Mouse (Mus musculus) limb, embryonic 15.5 days (tissue): ENCODE results near the gene Pnpla3. TPM values are rescaled to one million over a fixed set of nuclear protein-coding genes. Genes with fewer than 3 reads are reported as not detected.
"Not testable (repeated sequence)": the region's sequence is repeated elsewhere in the genome, so short reads cannot be mapped to it uniquely, and the experiment has no call there.

ENCODE experiments used
- ATAC-seq: fragments of 200-750 bp; cut with Nextera tagmentation; 2 replicates; pipeline ENCODE4 v1.8.0; 2017; ENCODE audit warnings: low read depth, moderate TSS enrichment; ENCODE audit not compliant: insufficient number of reproducible peaks, low FRiP score, low TSS enrichment
- H3K27ac ChIP-seq: fragments of 300-500 bp; sonication (generic); 2 replicates; pipeline ENCODE4 v1.5.1; 2015; ENCODE audit warnings: moderate library complexity, mild to moderate bottlenecking, inconsistent platforms
- H3K27me3 ChIP-seq: fragments of 300-500 bp; sonication (generic); 2 replicates; pipeline ENCODE4 v1.6.1; 2015; ENCODE audit warnings: inconsistent platforms
- H3K36me3 ChIP-seq: fragments of 300-500 bp; sonication (generic); 2 replicates; pipeline ENCODE4 v1.6.1; 2015; ENCODE audit warnings: inconsistent platforms
- H3K4me1 ChIP-seq: fragments of 300-500 bp; sonication (generic); 2 replicates; pipeline ENCODE4 v1.6.1; 2015; ENCODE audit warnings: inconsistent platforms
- H3K4me2 ChIP-seq: fragments of 300-500 bp; sonication (generic); 2 replicates; pipeline ENCODE4 v1.6.1; 2015; ENCODE audit warnings: mild to moderate bottlenecking, inconsistent platforms
- H3K4me3 ChIP-seq: fragments of 300-500 bp; sonication (generic); 2 replicates; pipeline ENCODE4 v1.5.1; 2015; ENCODE audit warnings: mild to moderate bottlenecking, inconsistent platforms
- H3K9ac ChIP-seq: fragments of 300-500 bp; sonication (generic); 2 replicates; pipeline ENCODE4 v1.6.1; 2015; ENCODE audit warnings: inconsistent platforms
- H3K9me3 ChIP-seq: fragments of 300-500 bp; sonication (generic); 2 replicates; pipeline ENCODE4 v1.6.1; 2016; ENCODE audit warnings: inconsistent platforms
- WGBS: fragments of 180-500 bp; shearing (Covaris S2); methylation state at CpG from one replicate; pipeline ENCODE4 v1.1.7; 2015; 5-methylcytosine and 5-hydroxymethylcytosine counted together
- polyA plus RNA-seq: library from polyadenylated mRNA; unstranded; fragments of >200 nt; fragmentation: Nextera tagmentation; extraction: Ambion mirVana; gene quantifications from 2 replicates; pipeline ENCODE4 v1.2.1, GENCODE M21; 2015

Pnpla3 gene
- polyA plus RNA-seq, 1 experiment from 2014 or later: 1.5 TPM

DNA sequence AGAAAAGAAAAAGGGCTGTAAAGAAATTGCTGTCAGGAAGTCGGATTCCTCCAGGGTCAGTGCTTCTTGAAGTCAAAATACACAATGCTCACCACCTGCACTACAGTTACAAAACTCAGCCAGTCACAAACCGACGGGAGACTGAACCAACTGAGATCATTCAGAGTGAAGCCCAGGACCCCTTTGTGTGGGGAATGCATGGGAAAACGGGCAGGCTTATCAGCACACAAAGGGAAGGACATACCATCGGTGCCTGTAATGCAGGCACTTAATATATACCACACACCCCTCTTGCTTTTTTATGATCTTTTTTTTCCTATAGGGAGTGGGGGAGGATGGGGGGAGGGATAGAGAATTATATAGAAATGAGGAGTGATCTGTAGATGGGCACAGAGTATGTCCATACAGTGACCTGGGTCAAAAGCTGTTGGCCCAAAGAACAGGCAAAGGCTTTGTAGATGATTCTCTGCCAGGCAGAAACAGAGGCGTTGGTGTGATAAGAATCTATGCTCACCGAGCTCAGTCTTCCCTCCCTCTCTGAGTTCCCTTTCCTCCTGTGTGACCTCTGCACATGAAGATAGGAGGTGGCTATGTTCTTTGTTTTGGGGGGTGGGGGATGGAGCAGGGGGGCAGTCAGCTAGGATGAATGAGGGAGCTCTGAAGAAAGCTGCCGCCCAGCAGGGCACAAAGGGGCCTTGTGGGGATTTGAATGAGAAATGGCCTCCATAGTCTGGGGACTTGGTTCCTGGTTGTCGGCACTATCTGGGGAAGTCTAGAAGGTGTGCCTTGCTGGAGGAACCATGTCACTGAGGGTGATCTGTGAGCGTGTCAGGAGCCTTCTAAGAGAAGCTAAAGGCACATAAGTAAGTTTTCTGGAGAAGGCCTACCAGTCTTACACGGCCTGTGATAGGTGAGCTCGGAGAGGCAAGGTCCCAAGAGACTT is 30.9 kb upstream of the Pnpla3 start:
- H3K9ac ChIP-seq: no peak overlapping the region
- no peaks in the 10 kb centered on the region for H3K4me1 ChIP-seq

DNA sequence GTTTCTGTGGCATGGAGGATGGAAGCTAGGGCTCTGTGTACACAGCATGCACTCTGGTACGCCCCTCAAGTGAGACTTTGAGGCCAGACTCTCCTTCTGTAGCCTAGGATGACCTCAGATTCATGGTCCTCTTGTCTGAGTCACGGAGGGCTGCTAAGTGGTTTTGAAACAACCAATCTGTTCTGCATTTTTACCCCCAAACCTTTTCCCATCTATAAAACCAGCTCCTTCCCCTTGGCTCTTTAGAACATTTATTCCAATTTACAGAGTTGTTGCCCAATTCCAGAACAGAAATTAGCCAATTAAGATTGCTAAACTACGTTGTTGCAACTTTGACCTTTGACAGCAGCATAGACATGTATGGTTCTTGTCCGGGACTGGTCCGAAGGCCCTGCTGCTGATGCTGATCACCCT is 28.0 kb upstream of the Pnpla3 start:
- WGBS: 64% methylated on average over 5 of the region's 5 CpGs
- Histone ChIP-seq H3K27ac (no peak overlapping the region), H3K4me2 (no peak overlapping the region), H3K4me3 (no peak overlapping the region), H3K27me3 (no peaks in the 10 kb centered on the region), H3K9me3 (no peaks in the 10 kb centered on the region; the same call in 1 of the 2 replicates), H3K4me1 (no peaks in the 10 kb centered on the region), H3K9ac (no peak overlapping the region), H3K36me3 (no peaks in the 10 kb centered on the region)
- no peak for ATAC-seq

More for the DNA sequence above, 30.9 kb upstream of the Pnpla3 start:
- H3K4me2 ChIP-seq: no peak overlapping the region
- H3K36me3 ChIP-seq: no peaks in the 10 kb centered on the region
- no peaks in the 10 kb centered on the region; the same call in 1 of the 2 replicates for H3K9me3 ChIP-seq
- 61% methylated on average over 12 of the region's 12 CpGs for WGBS
- no peak overlapping the region for H3K4me3 ChIP-seq
- no peak overlapping the region for H3K27ac ChIP-seq
- ATAC-seq: no peak
- no peaks in the 10 kb centered on the region for H3K27me3 ChIP-seq

DNA sequence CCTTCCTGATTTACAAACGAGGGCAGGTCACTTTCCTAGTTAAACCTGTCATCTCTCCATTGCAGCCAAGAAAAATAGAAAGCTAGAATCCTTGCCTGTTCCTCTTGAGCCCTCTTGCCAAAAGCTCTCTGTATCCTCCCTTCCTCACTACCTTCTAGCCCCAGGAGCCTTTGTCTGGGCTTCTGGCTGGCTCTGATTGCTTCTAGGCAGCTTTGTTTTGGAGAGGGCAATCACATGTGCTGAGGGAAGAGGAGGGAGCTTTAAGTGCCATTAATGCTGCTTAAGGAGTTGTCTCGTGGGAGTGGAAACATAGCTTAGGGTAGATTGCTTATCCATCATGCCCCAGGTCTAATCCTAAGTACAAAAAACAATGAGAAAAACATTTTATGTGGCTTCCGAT is 27.5 kb upstream of the Pnpla3 start:
- no peak for ATAC-seq
- H3K4me1 ChIP-seq: no peaks in the 10 kb centered on the region
- no peak overlapping the region for H3K27ac ChIP-seq
- no peak overlapping the region for H3K9ac ChIP-seq
- H3K27me3 ChIP-seq: no peaks in the 10 kb centered on the region
- H3K4me3 ChIP-seq: no peak overlapping the region
- 49% methylated on average over 3 of the region's 3 CpGs for WGBS
- no peaks in the 10 kb centered on the region for H3K36me3 ChIP-seq
- H3K9me3 ChIP-seq: no peaks in the 10 kb centered on the region; the same call in 1 of the 2 replicates
- H3K4me2 ChIP-seq: no peak overlapping the region

DNA sequence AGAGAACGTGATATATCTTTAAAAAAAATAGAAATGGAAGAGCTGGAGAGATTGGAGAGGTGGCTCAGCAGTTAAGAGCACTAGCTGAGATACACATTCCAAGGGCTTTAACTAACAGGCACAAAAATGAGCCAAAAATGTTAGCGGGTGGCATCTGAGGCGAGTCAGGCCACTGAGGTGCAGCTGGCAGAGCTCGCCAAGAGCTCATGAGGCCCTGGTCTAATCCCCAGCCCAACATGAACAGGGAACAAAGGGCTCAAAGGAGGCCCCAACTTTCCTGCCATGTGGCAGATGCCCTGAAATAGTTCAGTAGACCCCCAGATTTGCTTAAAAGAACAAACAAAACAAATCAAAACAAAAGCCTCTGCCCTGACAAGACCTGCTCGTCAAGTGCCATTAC is 26.7 kb upstream of the Pnpla3 start:
- no peaks in the 10 kb centered on the region for H3K4me1 ChIP-seq
- no peak for ATAC-seq
- no peaks in the 10 kb centered on the region for H3K9me3 ChIP-seq
- no peak overlapping the region for H3K4me3 ChIP-seq
- H3K27me3 ChIP-seq: no peaks in the 10 kb centered on the region
- H3K27ac ChIP-seq: no peak overlapping the region
- no peak overlapping the region for H3K4me2 ChIP-seq
- H3K36me3 ChIP-seq: no peaks in the 10 kb centered on the region
- no peak overlapping the region for H3K9ac ChIP-seq
- WGBS: 67% methylated on average over 5 of the region's 5 CpGs

DNA sequence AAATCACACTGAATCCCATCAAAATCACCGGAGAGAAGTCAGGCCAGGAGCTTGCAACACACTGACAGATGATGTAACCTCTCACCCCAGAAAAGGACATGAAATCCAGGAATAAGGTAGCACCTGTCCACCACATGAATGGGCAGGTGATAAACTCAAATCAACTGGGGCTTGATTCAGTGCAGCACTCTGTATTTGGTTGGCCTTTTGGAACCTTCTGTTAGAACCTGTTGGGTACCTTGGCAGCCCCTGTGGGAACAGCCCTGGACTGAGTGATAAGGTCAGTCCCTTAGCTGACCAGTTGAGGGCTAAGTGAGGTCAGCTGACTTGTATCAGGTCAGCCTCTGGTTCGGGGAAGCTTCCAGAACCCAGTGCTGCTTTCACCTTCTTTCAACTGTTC is 11.5 kb upstream of the Pnpla3 start:
- H3K27me3 ChIP-seq: no peaks in the 10 kb centered on the region
- H3K9me3 ChIP-seq: no peaks in the 10 kb centered on the region
- no peak overlapping the region for H3K4me3 ChIP-seq
- H3K9ac ChIP-seq: no peak overlapping the region
- no peak for ATAC-seq
- no peaks in the 10 kb centered on the region for H3K4me1 ChIP-seq
- no peak overlapping the region for H3K27ac ChIP-seq
- WGBS: 86% methylated on average over 2 of the region's 2 CpGs
- no peaks in the 10 kb centered on the region for H3K36me3 ChIP-seq
- no peak overlapping the region for H3K4me2 ChIP-seq

DNA sequence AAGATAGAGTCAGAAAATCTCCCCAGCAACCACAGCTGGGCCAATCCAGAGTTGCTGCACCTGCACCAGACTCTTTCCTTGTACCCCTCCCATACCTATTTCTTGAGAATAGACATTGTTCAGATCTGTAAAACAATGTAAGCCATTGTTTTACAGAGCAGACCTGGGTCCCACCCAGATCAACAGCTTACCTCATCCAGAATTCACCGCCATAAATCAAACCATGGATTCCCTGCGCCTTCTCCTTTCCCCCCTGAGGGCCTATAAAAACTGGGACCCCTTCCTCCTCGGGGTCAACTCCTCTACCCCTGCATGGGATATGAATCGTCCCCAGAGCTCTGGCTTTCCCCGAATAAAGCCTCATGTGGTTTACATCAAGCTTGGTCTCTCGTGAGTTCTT is 10.1 kb upstream of the Pnpla3 start:
- H3K9ac ChIP-seq, H3K27ac ChIP-seq, H3K9me3 ChIP-seq, H3K4me3 ChIP-seq, H3K4me2 ChIP-seq, H3K36me3 ChIP-seq, H3K27me3 ChIP-seq, H3K4me1 ChIP-seq, ATAC-seq: not testable (repeated sequence)
- WGBS: 62% methylated on average over 6 of the region's 6 CpGs

DNA sequence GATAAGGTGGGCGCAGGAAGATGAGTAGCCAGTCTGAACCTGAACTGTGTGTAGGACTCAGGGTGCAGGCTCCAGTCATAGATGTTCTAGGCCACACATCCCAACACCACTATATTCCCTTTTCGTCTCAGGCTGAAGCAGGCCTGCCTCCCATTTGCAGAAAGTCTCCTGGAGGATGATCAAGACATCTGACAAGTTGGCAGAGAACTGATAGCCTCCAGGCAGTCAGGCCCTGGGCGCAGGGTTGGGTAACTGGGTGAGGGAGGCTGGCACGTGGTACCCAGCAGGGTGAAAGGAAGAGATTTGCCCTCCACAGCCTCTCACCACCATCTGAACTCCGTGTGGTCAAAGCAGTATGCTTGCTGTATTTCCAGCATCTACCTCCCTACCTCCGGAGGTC is 5.8 kb upstream of the Pnpla3 start:
- Histone ChIP-seq H3K27ac (no peak overlapping the region), H3K9me3 (no peaks in the 10 kb centered on the region), H3K4me1 (no peaks in the 10 kb centered on the region), H3K9ac (no peak overlapping the region), H3K27me3 (no peaks in the 10 kb centered on the region), H3K36me3 (no peaks in the 10 kb centered on the region), H3K4me3 (no peak overlapping the region), H3K4me2 (no peak overlapping the region)
- 75% methylated on average over 6 of the region's 6 CpGs for WGBS
- no peak for ATAC-seq

DNA sequence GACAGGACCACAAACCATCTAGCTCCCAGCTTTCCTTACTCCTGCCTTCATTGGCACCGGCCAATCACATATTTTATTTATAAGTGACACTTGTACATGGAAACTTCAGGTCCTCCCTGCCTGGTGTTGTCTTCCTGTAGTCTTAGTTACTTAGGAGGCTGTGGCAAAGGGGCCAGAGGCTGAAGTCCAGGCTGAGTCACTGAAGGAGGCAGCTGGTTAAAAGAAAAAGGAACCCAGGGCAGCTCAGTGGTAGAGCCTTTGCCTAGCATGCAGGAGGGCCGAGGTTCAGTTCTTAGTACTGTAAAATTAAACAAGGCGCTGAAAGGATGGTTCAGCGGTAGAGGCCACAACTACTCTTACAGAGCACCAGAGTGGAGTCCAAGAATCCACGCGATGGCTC is 819 bp upstream of the Pnpla3 start:
- no peak overlapping the region for H3K4me2 ChIP-seq
- no peak overlapping the region for H3K4me3 ChIP-seq
- 65% methylated on average over 6 of the region's 6 CpGs for WGBS

DNA sequence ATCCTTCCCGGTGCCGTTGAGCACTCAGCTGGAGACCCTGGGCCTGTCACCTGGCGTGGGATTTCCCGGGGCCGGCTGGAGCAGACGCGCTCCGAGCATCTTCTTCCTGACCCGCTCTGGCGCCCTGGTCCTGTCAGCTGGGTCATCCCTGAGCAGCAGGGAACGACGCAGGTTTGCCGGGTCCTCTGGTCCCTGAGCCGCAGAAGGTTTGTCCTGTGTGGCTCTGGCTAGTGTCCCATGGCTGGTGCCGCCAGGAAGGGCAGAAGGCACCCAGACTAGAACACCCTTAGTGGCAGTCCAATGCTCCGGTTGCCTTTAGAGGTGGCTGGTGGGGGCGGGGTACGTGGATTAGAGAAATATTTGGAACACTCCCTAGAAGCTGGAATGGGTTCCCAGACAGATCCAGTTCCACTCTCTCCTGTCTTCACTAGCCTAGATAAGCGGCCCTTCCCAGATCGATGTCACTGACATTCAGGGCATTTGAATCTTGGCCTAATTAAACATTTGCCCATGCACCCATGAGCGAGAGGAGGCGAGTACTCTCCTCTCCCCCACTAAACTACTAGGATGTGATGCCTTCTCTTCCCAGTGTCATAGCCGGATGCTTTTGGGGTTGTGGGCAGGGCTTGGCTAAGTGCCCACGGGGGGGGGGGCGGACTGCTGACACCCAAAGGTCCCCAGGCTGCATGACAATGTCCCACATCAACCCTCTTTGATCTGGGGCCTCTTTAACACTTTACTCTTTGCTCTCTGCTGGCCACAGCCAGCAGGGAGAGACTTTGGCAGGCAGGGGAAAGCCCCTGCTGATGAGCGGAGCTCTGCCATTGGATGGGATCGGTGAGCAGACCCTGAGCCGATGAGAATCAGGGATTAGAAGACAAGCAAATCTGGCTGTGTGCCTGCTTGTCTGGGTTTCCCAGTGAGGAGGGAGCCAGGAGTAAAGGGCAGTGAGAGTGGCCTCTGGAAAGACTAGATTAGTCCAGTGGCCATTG is 829 bp downstream of the Pnpla3 start:
- Histone ChIP-seq H3K9me3 (no peaks in the 10 kb centered on the region), H3K9ac (peak overlapping the region; percentile 26; the same call in 1 of the 2 replicates), H3K27me3 (peaks cover 21% of the 10 kb centered on the region), H3K4me1 (peaks cover 18% of the 10 kb centered on the region), H3K4me3 (peak overlapping the region; percentile 51), H3K36me3 (no peaks in the 10 kb centered on the region), H3K4me2 (peak overlapping the region; percentile 96), H3K27ac (no peak overlapping the region)
- ATAC-seq: no peak
- WGBS: 2% methylated on average over 28 of the region's 28 CpGs

More for the DNA sequence above, 819 bp upstream of the Pnpla3 start:
- H3K9me3 ChIP-seq: no peaks in the 10 kb centered on the region
- H3K27me3 ChIP-seq: peaks cover 21% of the 10 kb centered on the region
- peaks cover 18% of the 10 kb centered on the region for H3K4me1 ChIP-seq
- no peak overlapping the region for H3K27ac ChIP-seq
- H3K9ac ChIP-seq: no peak overlapping the region
- H3K36me3 ChIP-seq: no peaks in the 10 kb centered on the region
- no peak for ATAC-seq

DNA sequence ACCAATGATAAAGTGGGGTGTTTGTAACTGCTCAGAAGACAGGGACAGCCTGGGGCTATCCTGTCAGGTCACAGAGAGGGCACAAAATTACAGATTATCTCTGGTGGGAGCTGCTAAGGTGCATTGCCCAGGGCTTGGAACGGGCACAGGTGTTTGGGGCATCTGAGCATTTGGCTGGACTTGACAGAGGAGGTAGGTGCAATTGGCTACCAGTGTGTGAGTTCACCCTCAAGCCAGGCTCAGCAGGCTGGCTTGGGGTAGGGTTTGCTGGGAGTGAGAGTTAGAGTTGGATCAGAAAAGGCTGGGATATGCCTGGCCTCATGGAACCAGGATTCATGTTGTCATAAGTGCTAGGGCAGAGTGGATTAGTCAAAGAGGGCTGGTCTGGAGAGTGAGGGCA is 1.9 kb downstream of the Pnpla3 start:
- no peaks in the 10 kb centered on the region for H3K36me3 ChIP-seq
- ATAC-seq: no peak
- peaks cover 18% of the 10 kb centered on the region for H3K4me1 ChIP-seq
- peaks cover 21% of the 10 kb centered on the region for H3K27me3 ChIP-seq
- H3K27ac ChIP-seq: no peak overlapping the region
- no peak overlapping the region for H3K4me2 ChIP-seq
- 50% methylated on average over 1 of the region's 1 CpGs for WGBS
- H3K9me3 ChIP-seq: no peaks in the 10 kb centered on the region
- no peak overlapping the region for H3K4me3 ChIP-seq
- H3K9ac ChIP-seq: no peak overlapping the region

DNA sequence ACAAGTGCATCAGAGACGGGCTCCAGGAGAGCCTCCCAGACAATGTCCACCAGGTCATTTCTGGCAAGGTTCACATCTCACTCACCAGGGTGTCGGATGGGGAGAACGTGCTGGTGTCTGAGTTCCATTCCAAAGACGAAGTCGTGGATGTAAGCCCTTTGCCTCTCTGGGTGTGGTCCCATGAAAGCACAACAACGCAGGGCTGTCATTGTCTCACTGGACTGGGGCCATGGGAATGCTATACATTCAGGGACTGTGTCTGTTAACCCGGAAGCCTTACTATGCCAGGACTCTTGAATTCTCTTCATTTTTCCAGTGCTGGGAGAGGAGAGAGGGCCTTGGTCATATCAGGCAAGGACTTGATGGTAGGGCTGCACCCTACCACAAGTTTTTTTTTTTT is 3.5 kb downstream of the Pnpla3 start:
- Histone ChIP-seq H3K4me2 (no peak overlapping the region), H3K4me1 (peaks cover 18% of the 10 kb centered on the region), H3K27me3 (peaks cover 21% of the 10 kb centered on the region), H3K9me3 (no peaks in the 10 kb centered on the region), H3K36me3 (no peaks in the 10 kb centered on the region), H3K4me3 (no peak overlapping the region), H3K9ac (no peak overlapping the region), H3K27ac (no peak overlapping the region)
- 75% methylated on average over 7 of the region's 7 CpGs for WGBS
- ATAC-seq: no peak

DNA sequence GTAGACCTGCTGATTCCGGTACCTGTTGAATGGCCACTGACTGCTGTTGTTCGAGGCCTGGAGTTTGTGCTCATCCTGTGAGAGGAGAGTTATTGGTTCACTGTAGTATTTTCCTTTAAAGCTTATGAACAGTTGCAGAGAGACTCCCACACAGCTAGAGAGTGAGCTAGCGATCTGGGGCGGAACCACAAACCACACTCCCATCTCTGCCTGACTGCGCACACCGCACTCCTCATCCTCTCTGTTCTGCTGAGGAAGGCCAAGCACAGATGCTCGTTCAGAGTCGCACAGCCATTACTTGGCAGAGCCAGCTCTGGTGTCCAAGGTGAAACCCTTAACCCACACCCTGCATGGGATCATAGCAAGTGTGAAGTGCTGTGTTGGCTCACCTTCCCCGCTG is 11.1 kb downstream of the Pnpla3 start:
- 90% methylated on average over 9 of the region's 9 CpGs for WGBS

More for the DNA sequence above, 11.1 kb downstream of the Pnpla3 start:
- H3K27ac ChIP-seq: no peak overlapping the region
- no peaks in the 10 kb centered on the region for H3K9me3 ChIP-seq
- no peaks in the 10 kb centered on the region for H3K27me3 ChIP-seq
- H3K4me2 ChIP-seq: no peak overlapping the region
- peaks cover 14% of the 10 kb centered on the region for H3K4me1 ChIP-seq
- no peaks in the 10 kb centered on the region for H3K36me3 ChIP-seq
- no peak overlapping the region for H3K4me3 ChIP-seq
- no peak for ATAC-seq
- no peak overlapping the region for H3K9ac ChIP-seq
